Mouse (Mus musculus) intestine, embryonic 15.5 days (tissue): ENCODE data around the gene Chmp2a. TPM values are rescaled to one million over a fixed set of nuclear protein-coding genes. Genes with fewer than 3 reads are reported as not detected.
A peak's percentile ranks its signal among the peaks of the same experiment; 100 is the strongest.

Source experiments
- ATAC-seq: fragments of 200-750 bp; cut with Nextera tagmentation; 2 replicates; pipeline ENCODE4 v1.8.0; 2017; ENCODE audit warnings: moderate TSS enrichment, moderate library complexity
- H3K27ac ChIP-seq: fragments of 300-500 bp; sonication (generic); 2 replicates; pipeline ENCODE4 v1.5.1; 2015; ENCODE audit warnings: mild to moderate bottlenecking, inconsistent platforms
- H3K27me3 ChIP-seq: fragments of 300-500 bp; sonication (generic); replicated peaks from 2 replicates; pipeline ENCODE4 v1.6.1; 2015; ENCODE audit warnings: inconsistent platforms
- H3K36me3 ChIP-seq: fragments of 300-500 bp; sonication (generic); 2 replicates; pipeline ENCODE4 v1.6.1; 2015; ENCODE audit warnings: inconsistent platforms
- H3K4me1 ChIP-seq: fragments of 300-500 bp; sonication (generic); replicated peaks from 2 replicates; pipeline ENCODE4 v1.6.1; 2015; ENCODE audit warnings: inconsistent platforms
- H3K4me2 ChIP-seq: fragments of 300-500 bp; sonication (generic); replicated peaks from 2 replicates; pipeline ENCODE4 v1.6.1; 2015; ENCODE audit warnings: mild to moderate bottlenecking, inconsistent platforms
- H3K4me3 ChIP-seq: fragments of 300-500 bp; sonication (generic); replicated peaks from 2 replicates; pipeline ENCODE4 v1.5.1; 2015; ENCODE audit warnings: inconsistent platforms
- H3K9ac ChIP-seq: fragments of 300-500 bp; sonication (generic); 2 replicates; pipeline ENCODE4 v1.6.1; 2015; ENCODE audit warnings: inconsistent platforms
- H3K9me3 ChIP-seq: fragments of 300-500 bp; sonication (generic); 2 replicates; pipeline ENCODE4 v1.6.1; 2016; ENCODE audit warnings: inconsistent platforms
- WGBS: fragments of 180-500 bp; shearing (Covaris S2); methylation state at CpG from one replicate; pipeline ENCODE4 v1.1.7; 2015; 5-methylcytosine and 5-hydroxymethylcytosine counted together
- polyA plus RNA-seq: library from polyadenylated mRNA; unstranded; fragments of >200 nt; fragmentation: Nextera tagmentation; extraction: Ambion mirVana; gene quantifications from 2 replicates; pipeline ENCODE4 v1.2.1, GENCODE M21; 2015

The Chmp2a gene
- polyA plus RNA-seq, 1 experiment from 2014 or later: 162 TPM

- Histone ChIP-seq H3K4me1 (peaks cover 15% of the 10 kb centered on the region), H3K4me2 (peak overlapping the region; percentile 99), H3K36me3 (no peaks in the 10 kb centered on the region), H3K9me3 (no peaks in the 10 kb centered on the region), H3K9ac (peak overlapping the region; percentile 55), H3K27ac (no peak overlapping the region), H3K27me3 (peaks cover 33% of the 10 kb centered on the region), H3K4me3 (peak overlapping the region; percentile 50)
- 5% methylated on average over 88 of the region's 88 CpGs for WGBS
- ATAC-seq: peak; percentile 45
These were observed 9.0 kb upstream of the Chmp2a start for GRCm38 (mm10) chr7:13043445-13044253.

GRCm38 (mm10) chr7:13043120-13043444, 8.5 kb upstream of the Chmp2a start:
- WGBS: 41% methylated on average over 16 of the region's 16 CpGs
- peaks cover 15% of the 10 kb centered on the region for H3K4me1 ChIP-seq
- H3K9me3 ChIP-seq: no peaks in the 10 kb centered on the region
- peak overlapping the region; percentile 99 for H3K4me2 ChIP-seq
- no peak for ATAC-seq
- H3K36me3 ChIP-seq: no peaks in the 10 kb centered on the region
- H3K9ac ChIP-seq: peak overlapping the region; percentile 55; the same call in 1 of the 2 replicates
- no peak overlapping the region for H3K27ac ChIP-seq
- peaks cover 33% of the 10 kb centered on the region for H3K27me3 ChIP-seq
- H3K4me3 ChIP-seq: peak overlapping the region; percentile 50

GRCm38 (mm10) chr7:13042511-13042910, 7.9 kb upstream of the Chmp2a start:
- no peaks in the 10 kb centered on the region for H3K9me3 ChIP-seq
- H3K4me1 ChIP-seq: peaks cover 15% of the 10 kb centered on the region
- H3K36me3 ChIP-seq: no peaks in the 10 kb centered on the region
- H3K27ac ChIP-seq: no peak overlapping the region
- H3K4me3 ChIP-seq: no peak overlapping the region
- H3K27me3 ChIP-seq: peaks cover 33% of the 10 kb centered on the region
- ATAC-seq: no peak
- WGBS: 79% methylated on average over 6 of the region's 6 CpGs
- H3K9ac ChIP-seq: no peak overlapping the region
- H3K4me2 ChIP-seq: no peak overlapping the region

GRCm38 (mm10) chr7:13041256-13041655, 6.6 kb upstream of the Chmp2a start:
- no peak for ATAC-seq

GRCm38 (mm10) chr7:13039181-13039580, 4.6 kb upstream of the Chmp2a start:
- Histone ChIP-seq H3K4me1 (peaks cover 32% of the 10 kb centered on the region), H3K4me3 (0 out of 2 replicates have a peak overlapping the region, but pooled peaks have one; percentile 87), H3K9me3 (no peaks in the 10 kb centered on the region), H3K9ac (peak overlapping the region; percentile 73), H3K36me3 (peaks cover 13% of the 10 kb centered on the region; the same call in 1 of the 2 replicates), H3K27ac (no peak overlapping the region), H3K27me3 (peaks cover 20% of the 10 kb centered on the region), H3K4me2 (peak overlapping the region; percentile 75)
- ATAC-seq: no peak
- WGBS: 75% methylated on average over 1 of the region's 1 CpGs

More at GRCm38 (mm10) chr7:13041256-13041655, 6.6 kb upstream of the Chmp2a start:
- H3K27me3 ChIP-seq: peaks cover 33% of the 10 kb centered on the region
- no peak overlapping the region for H3K9ac ChIP-seq
- H3K27ac ChIP-seq: no peak overlapping the region
- H3K36me3 ChIP-seq: 0 out of 2 replicates have a peak, but pooled peaks cover under 1% of the 10 kb centered on the region
- WGBS: 81% methylated on average over 1 of the region's 1 CpGs
- no peak overlapping the region for H3K4me3 ChIP-seq
- no peak overlapping the region for H3K4me2 ChIP-seq
- H3K9me3 ChIP-seq: no peaks in the 10 kb centered on the region
- H3K4me1 ChIP-seq: peaks cover 22% of the 10 kb centered on the region

- peaks cover 29% of the 10 kb centered on the region for H3K4me1 ChIP-seq
- peak; percentile 6; the same call in 1 of the 2 replicates for ATAC-seq
- H3K4me3 ChIP-seq: peak overlapping the region; percentile 87
- peak overlapping the region; percentile 75 for H3K4me2 ChIP-seq
- H3K36me3 ChIP-seq: peaks cover 13% of the 10 kb centered on the region; the same call in 1 of the 2 replicates
- peak overlapping the region; percentile 73 for H3K9ac ChIP-seq
- peaks cover 15% of the 10 kb centered on the region for H3K27me3 ChIP-seq
- WGBS: 16% methylated on average over 15 of the region's 15 CpGs
- peak overlapping the region; percentile 100 for H3K27ac ChIP-seq
- H3K9me3 ChIP-seq: no peaks in the 10 kb centered on the region
These were observed 4.1 kb upstream of the Chmp2a start for GRCm38 (mm10) chr7:13038621-13039169.

- peaks cover 31% of the 10 kb centered on the region for H3K4me1 ChIP-seq
- peak within 1 kb of the TSS; percentile 75 for H3K4me2 ChIP-seq
- peaks cover 9% of the 10 kb centered on the region for H3K27me3 ChIP-seq
- ATAC-seq: peak; percentile 94
- H3K27ac ChIP-seq: peak within 1 kb of the TSS; percentile 100
- peak within 1 kb of the TSS; percentile 99 for H3K9ac ChIP-seq
- peak within 1 kb of the TSS; percentile 87 for H3K4me3 ChIP-seq
- no peaks in the 10 kb centered on the region for H3K9me3 ChIP-seq
- under 1% methylated on average over 56 of the region's 65 CpGs for WGBS
- H3K36me3 ChIP-seq: peaks cover 13% of the 10 kb centered on the region; the same call in 1 of the 2 replicates
These were observed 3.4 kb upstream of the Chmp2a start, which contains the start of gene Ube2m for GRCm38 (mm10) chr7:13037901-13038555. Gene Ube2m (minus strand): TSS chr7:13038275.

GRCm38 (mm10) chr7:13037366-13037765, 2.8 kb upstream of the Chmp2a start:
- Histone ChIP-seq H3K9ac (peak overlapping the region; percentile 99), H3K4me1 (peaks cover 31% of the 10 kb centered on the region), H3K27me3 (peaks cover 3% of the 10 kb centered on the region; the same call in 1 of the 2 replicates), H3K27ac (peak overlapping the region; percentile 100), H3K4me2 (peak overlapping the region; percentile 75), H3K9me3 (no peaks in the 10 kb centered on the region), H3K36me3 (peaks cover 18% of the 10 kb centered on the region; the same call in 1 of the 2 replicates), H3K4me3 (peak overlapping the region; percentile 87)
- ATAC-seq: peak; percentile 4; the same call in 1 of the 2 replicates
- under 1% methylated on average over 26 of the region's 33 CpGs for WGBS

- no peaks in the 10 kb centered on the region for H3K9me3 ChIP-seq
- H3K27ac ChIP-seq: no peak overlapping the region
- WGBS: 34% methylated on average over 4 of the region's 4 CpGs
- H3K4me2 ChIP-seq: peak overlapping the region; percentile 75
- H3K9ac ChIP-seq: peak overlapping the region; percentile 99
- peaks cover 22% of the 10 kb centered on the region; the same call in 1 of the 2 replicates for H3K36me3 ChIP-seq
- H3K27me3 ChIP-seq: 0 out of 2 replicates have a peak, but pooled peaks cover 3% of the 10 kb centered on the region
- H3K4me3 ChIP-seq: peak overlapping the region; percentile 87
- ATAC-seq: no peak
- peaks cover 31% of the 10 kb centered on the region for H3K4me1 ChIP-seq
These were observed 2.2 kb upstream of the Chmp2a start for GRCm38 (mm10) chr7:13036806-13037205.

- Histone ChIP-seq H3K4me3 (peak overlapping the region; percentile 64; the same call in 1 of the 2 replicates), H3K4me1 (peaks cover 31% of the 10 kb centered on the region)
These were observed 726 bp upstream of the Chmp2a start for GRCm38 (mm10) chr7:13035211-13035855.

GRCm38 (mm10) chr7:13033451-13034147, 1.0 kb downstream of the Chmp2a start:
- no peak for ATAC-seq
- H3K4me1 ChIP-seq: peaks cover 27% of the 10 kb centered on the region

More at GRCm38 (mm10) chr7:13035211-13035855, 726 bp upstream of the Chmp2a start:
- H3K4me2 ChIP-seq: peak overlapping the region; percentile 84
- ATAC-seq: no peak
- peak overlapping the region; percentile 93 for H3K27ac ChIP-seq
- no peaks in the 10 kb centered on the region for H3K27me3 ChIP-seq
- no peaks in the 10 kb centered on the region for H3K9me3 ChIP-seq
- 82% methylated on average over 17 of the region's 17 CpGs for WGBS
- peak overlapping the region; percentile 8 for H3K9ac ChIP-seq
- peaks cover 31% of the 10 kb centered on the region for H3K36me3 ChIP-seq

More at GRCm38 (mm10) chr7:13033451-13034147, 1.0 kb downstream of the Chmp2a start:
- no peaks in the 10 kb centered on the region for H3K9me3 ChIP-seq
- peak overlapping the region; percentile 93 for H3K27ac ChIP-seq
- 43% methylated on average over 13 of the region's 13 CpGs for WGBS
- H3K9ac ChIP-seq: peak overlapping the region; percentile 81
- no peaks in the 10 kb centered on the region for H3K27me3 ChIP-seq
- H3K36me3 ChIP-seq: peaks cover 48% of the 10 kb centered on the region
- H3K4me2 ChIP-seq: peak overlapping the region; percentile 84
- H3K4me3 ChIP-seq: peak overlapping the region; percentile 64
